Mouse (Mus musculus) brown adipose tissue, adult 24 weeks (tissue): ENCODE measurements around the gene Gm8453. TPM values are rescaled to one million over a fixed set of nuclear protein-coding genes. Genes with fewer than 3 reads are reported as not detected.
"Not testable (repeated sequence)": the region's sequence is repeated elsewhere in the genome, so short reads cannot be mapped to it uniquely, and the experiment has no call there.

Experiments used
- H3K27ac ChIP-seq: fragments of 200-500 bp; replicated peaks from 2 replicates; pipeline ENCODE4 v1.5.1; 2012; ENCODE audit warnings: low read depth, mild to moderate bottlenecking, low read length
- H3K4me1 ChIP-seq: fragments of 200-500 bp; 2 replicates; pipeline ENCODE4 v1.6.1; 2012; ENCODE audit warnings: low read length, mixed read lengths; ENCODE audit not compliant: control insufficient read depth, insufficient read depth, insufficient read length
- H3K4me3 ChIP-seq: fragments of 200-500 bp; 2 replicates; pipeline ENCODE4 v1.5.1; 2012; ENCODE audit warnings: low read depth, mild to moderate bottlenecking, low read length, moderate library complexity; ENCODE audit not compliant: insufficient read depth
- polyA plus RNA-seq: library from polyadenylated mRNA; stranded (reverse); fragments of >200 nt; gene quantifications from 2 replicates; pipeline ENCODE4 v1.2.4, GENCODE M21; 2012; ENCODE audit not compliant: missing spikeins, insufficient read depth, insufficient read length

Gm8453 gene
- not detected in 2 replicates for polyA plus RNA-seq

DNA sequence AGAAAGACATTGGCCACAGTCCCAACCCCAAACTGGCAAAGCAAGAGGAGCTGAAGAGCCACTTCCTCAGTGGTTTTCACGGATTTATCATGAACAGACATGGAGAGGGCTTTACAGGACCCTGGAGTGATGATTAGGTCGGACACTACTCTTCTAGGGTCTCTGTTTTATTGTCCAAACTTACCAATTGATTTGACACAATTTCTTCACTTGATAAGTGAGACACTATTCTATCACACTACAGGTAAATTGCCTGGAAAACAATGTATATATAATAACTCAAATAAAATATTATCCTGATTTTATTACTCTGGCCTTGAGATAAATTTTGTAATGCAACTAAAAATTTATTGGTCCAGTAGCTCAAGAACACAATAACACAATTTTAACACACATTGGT, at the start of gene Gm8453:
Gene Gm8453 (minus strand): TSS at position 101 of the 400 bp plus-strand sequence.
- not testable (repeated sequence) for H3K27ac ChIP-seq, H3K4me1 ChIP-seq, H3K4me3 ChIP-seq

DNA sequence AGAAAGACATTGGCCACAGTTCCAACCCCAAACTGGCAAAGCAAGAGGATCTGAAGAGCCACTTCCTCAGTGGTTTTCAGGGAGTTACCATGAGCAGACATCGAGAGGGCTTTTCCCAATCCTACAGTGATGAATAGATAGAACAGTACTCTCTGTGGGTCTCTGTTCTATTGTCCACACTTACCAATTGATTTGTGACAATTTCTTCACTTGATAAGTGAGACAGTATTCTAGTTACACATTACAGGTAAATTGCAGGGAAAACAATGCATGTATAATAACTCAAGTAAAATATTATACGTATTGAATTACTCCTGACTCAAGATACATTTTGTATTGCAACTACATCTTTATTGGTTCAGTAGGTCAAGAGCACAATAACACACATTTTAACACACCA, 28.1 kb downstream of the Gm8453 start, which contains the start of gene Gm8653:
Gene Gm8653 (minus strand): TSS at position 101 of the 400 bp plus-strand sequence.
- not testable (repeated sequence) for H3K4me3 ChIP-seq, H3K27ac ChIP-seq, H3K4me1 ChIP-seq

DNA sequence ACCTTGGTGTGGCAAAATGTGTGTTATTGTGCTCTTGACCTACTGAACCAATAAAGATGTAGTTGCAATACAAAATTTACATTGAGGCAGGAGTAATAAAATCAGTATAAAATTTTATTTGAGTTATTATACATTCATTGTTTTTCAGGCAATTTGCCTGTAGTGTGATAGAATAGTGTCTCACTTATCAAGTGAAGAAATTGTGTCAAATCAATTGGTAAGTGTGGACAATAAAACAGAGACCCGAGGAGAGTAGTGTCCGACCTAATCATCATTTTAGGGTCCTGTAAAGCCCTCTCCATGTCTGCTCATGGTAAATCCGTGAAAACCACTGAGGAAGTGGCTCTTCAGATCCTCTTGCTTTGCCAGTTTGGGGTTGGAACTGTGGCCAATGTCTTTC, 40.2 kb downstream of the Gm8453 start, which contains the start of gene Vmn1r143:
Gene Vmn1r143 (plus strand): TSS at position 301 of the 400 bp plus-strand sequence.
- not testable (repeated sequence) for H3K4me1 ChIP-seq, H3K27ac ChIP-seq, H3K4me3 ChIP-seq

Other genes with a start within 250 kb of the Gm8453 start
- not detected in 2 replicates for gene Vmn1r137, start 234.9 kb downstream of the Gm8453 start, polyA plus RNA-seq
- gene Vmn1r138, start 200.6 kb downstream of the Gm8453 start, polyA plus RNA-seq = not detected in 2 replicates
- gene Gm6176, start 173.2 kb downstream of the Gm8453 start, polyA plus RNA-seq = not detected in 2 replicates
- gene Vmn1r139, start 160.4 kb downstream of the Gm8453 start, polyA plus RNA-seq = not detected in 2 replicates
- gene Gm16451, start 111.2 kb downstream of the Gm8453 start, polyA plus RNA-seq = not detected in 2 replicates
- not detected in 2 replicates for gene Gm10666, start 94.7 kb downstream of the Gm8453 start, polyA plus RNA-seq
- not detected in 2 replicates for gene Vmn1r142, start 65.4 kb downstream of the Gm8453 start, polyA plus RNA-seq
- gene Vmn1r143, start 40.1 kb downstream of the Gm8453 start, polyA plus RNA-seq = not detected in 2 replicates
- gene Gm8653, start 28.2 kb downstream of the Gm8453 start, polyA plus RNA-seq = not detected in 2 replicates
- gene Gm4187, start 100.2 kb upstream of the Gm8453 start, polyA plus RNA-seq = not detected in 2 replicates
- gene Gm8660, start 141.6 kb upstream of the Gm8453 start, polyA plus RNA-seq = not detected in 2 replicates
- not detected in 2 replicates for gene Vmn1r148, start 184.1 kb upstream of the Gm8453 start, polyA plus RNA-seq
- gene Vmn1r149, start 208.7 kb upstream of the Gm8453 start, polyA plus RNA-seq = not detected in 2 replicates
- not detected in 2 replicates for gene Gm10665, start 234.6 kb upstream of the Gm8453 start, polyA plus RNA-seq